Mouse (Mus musculus) skeletal muscle tissue, postnatal 0 days (tissue): ENCODE data around the gene Jakmip3. TPM values are rescaled to one million over a fixed set of nuclear protein-coding genes. Genes with fewer than 3 reads are reported as not detected.

Experiments used
- polyA plus RNA-seq: library from polyadenylated mRNA; unstranded; fragments of >200 nt; fragmentation: Nextera tagmentation; extraction: Ambion mirVana; gene quantifications from 2 replicates; pipeline ENCODE4 v1.2.1, GENCODE M21; 2015

Gene Jakmip3
- 0.10 TPM in 1 of 2 replicates, not detected in the other for polyA plus RNA-seq

DNA sequence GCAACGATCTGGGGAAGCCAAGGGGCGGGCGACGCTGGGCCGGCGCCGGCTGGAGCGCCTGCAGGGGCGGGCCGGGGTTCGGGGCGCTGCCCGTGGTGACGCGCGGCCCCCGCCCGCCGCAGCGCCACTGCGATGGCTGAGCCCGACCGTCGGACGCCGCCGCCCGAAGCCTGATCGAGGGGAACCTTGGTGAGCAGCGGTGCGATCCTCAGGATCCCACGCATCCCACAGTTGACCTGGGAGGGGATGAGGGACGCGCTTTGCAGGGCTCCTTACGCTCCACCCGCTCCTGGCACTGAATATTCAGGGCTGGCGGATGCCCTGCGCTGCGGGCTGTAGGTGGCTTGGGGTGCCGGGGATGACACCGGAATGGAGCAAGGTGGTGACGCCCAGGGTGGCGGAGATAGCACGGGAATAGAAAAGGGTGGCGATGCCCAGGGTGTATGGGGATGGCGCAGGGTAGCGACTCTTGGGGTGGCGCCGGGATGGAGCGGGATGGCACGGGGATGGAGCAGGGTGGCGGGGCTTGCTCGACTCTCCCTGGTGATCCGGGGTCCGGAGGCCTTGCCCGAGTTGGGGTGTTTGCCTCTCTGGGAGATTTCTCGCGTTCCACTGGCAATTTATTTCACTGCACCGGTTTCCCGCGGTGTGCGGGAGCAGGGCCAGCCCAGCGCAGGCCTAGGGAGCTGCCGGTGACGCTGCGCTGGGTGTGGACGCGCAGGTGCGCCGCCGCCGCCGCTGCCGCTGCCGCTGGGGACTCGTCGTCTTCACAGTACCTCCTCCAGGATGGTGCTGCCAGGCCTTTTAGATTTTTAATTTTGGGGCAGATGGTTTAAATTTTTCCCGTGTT is at the start of gene Jakmip3:
Jakmip3 (plus strand) TSS at position 119 of the 850 bp plus-strand sequence.

GRCm38 (mm10) chr7:138909277-138910192 is 31.0 kb upstream of the Jakmip3 start, which contains the start of gene Bnip3:
Gene Bnip3 (minus strand): TSS chr7:138909519.

DNA sequence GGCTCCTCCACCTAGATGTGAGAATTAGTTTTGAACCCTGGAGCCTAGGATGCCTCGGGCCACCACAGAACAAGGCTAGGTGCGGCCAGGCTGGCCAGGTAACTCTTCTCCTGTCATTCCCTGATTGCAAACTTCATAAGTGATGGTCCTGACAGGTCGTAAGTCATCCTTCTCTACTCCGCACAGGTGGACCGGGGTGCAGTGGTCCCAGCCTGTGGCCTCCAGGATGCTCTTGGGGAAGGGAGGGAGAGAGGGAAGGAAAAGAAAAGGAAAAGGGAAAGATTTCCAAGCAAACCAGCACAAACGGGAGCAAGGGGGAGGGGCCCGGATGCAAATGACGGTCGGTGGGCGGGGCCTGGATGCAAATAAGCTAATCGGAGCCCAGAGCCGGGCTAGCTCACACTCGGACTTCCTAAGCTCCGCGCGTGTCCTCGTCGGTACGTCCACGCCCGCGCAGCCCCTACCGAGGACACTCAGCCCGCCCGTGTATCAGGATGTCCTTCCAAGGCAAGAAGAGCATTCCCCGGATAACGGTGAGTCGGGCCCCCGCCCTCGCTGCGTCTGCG is 145.2 kb downstream of the Jakmip3 start, which contains the start of gene Dpysl4:
Dpysl4 (plus strand) TSS at position 373 of the 566 bp plus-strand sequence.

Other genes starting within 250 kb of the Jakmip3 start
- 22.4 and 24.7 TPM in 2 replicates for gene Ppp2r2d, start 94.7 kb upstream of the Jakmip3 start, polyA plus RNA-seq
- gene Mapk1ip1, start 94.5 kb upstream of the Jakmip3 start, polyA plus RNA-seq, result 12.7 and 14.9 TPM in 2 replicates
- gene Bnip3, start 31.2 kb upstream of the Jakmip3 start, polyA plus RNA-seq, result 146 and 243 TPM in 2 replicates
- 3.6 and 4.4 TPM in 2 replicates for gene Dpysl4, start 145.3 kb downstream of the Jakmip3 start, polyA plus RNA-seq